Comparison of ENCODE assay signal across 33 mouse cellular contexts in the genomic region with DNA sequence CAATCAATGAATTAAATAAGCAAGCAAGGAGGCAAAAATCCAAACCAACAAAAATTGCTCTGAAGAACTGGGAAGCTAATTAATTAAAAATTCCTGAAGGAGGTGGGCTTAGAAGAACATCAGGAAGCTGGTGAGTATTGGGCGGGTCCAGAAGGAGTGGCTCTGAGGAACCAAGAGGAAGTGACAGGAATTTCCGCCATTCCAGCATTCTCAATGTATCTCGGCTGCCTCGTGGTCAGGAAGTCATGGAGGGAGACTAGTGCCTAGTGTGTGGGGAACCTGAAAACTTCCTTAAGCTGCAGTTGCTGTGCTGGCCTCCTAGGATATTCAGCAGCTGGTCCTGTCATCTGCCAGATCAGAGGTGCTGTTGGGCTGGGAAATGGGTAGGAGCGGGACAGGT. TPM values are rescaled to one million over a fixed set of nuclear protein-coding genes. Genes with fewer than 3 reads are reported as not detected.
"Had no signal": no experiment of that assay in that cellular context is flagged by ENCODE, and none has a peak within 500 bp of the region (broad histone marks: within the 10 kb centered on the region; RNA-seq: fewer than 3 reads in every experiment).

A gene (plus strand): TSS at position 220 of the 400 bp plus-strand sequence.

RNA-seq across cellular contexts. Expression of the gene that starts here (rescaled TPM):
- total RNA-seq: heart, postnatal 10 days; heart, postnatal 25 days; heart, postnatal 36 days; heart, postnatal 4 days; hematopoietic stem cell, adult 5-6 weeks; hindbrain, postnatal 0 days; layer of hippocampus, adult 18-20 months; layer of hippocampus, adult 2 months; layer of hippocampus, adult 8-10 months; layer of hippocampus, postnatal 10 days; layer of hippocampus, postnatal 14 days; layer of hippocampus, postnatal 25 days; layer of hippocampus, postnatal 36 days; left cerebral cortex, adult 18-20 months; left cerebral cortex, adult 2 months; left cerebral cortex, adult 8-10 months had no signal
- polyA plus RNA-seq: heart, embryonic 12.5 days; heart, embryonic 13.5 days; heart, embryonic 14.5 days; heart, embryonic 15.5 days; heart, embryonic 16.5 days; heart, postnatal 0 days; hindbrain, embryonic 10.5 days; hindbrain, embryonic 11.5 days; hindbrain, embryonic 12.5 days; intestine, embryonic 14.5 days; intestine, embryonic 15.5 days; intestine, embryonic 16.5 days; intestine, postnatal 0 days; kidney, adult 2 months; kidney, embryonic 14.5 days; kidney, postnatal 0 days; large intestine, adult 2 months had no signal
